ENCODE assay signal across 23 mouse cellular contexts in the genomic region with DNA sequence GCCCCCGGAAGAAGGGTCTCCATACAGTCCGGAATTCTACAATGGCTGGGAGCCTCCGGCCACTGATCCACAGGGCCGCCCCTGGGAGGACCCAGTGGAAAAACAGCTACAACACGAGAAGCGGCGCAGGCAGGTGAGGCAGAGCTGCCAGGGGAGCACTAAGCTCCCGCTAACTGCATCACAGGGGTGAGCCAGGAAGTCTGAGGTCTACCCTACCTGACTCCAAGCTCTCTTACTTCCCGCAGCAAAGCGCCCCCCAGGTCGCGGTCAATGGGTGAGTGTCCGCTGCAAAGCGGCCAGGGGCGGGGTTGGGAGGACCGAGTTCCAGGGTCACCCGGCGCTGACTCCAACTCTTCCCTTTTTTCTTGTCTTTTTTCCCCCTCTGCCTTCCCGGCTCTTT. TPM values are rescaled to one million over a fixed set of nuclear protein-coding genes. Genes with fewer than 3 reads are reported as not detected.
DNase-seq lines count a peak whose midpoint lies in the region; ATAC-seq and TF ChIP-seq lines count a peak whose summit lies in the region.
"Had no signal": no experiment of that assay in that cellular context is flagged by ENCODE, and none has a peak within 500 bp of the region (broad histone marks: within the 10 kb centered on the region; RNA-seq: fewer than 3 reads in every experiment).

No protein-coding gene starts in this region.

- peak overlapping the region; percentile 22; the same call in 1 of the 2 replicates for H3K4me3 ChIP-seq in forebrain, embryonic 10.5 days
- no peak overlapping the region for H3K4me3 ChIP-seq in forebrain, embryonic 11.5 days (ENCODE audit: low read depth, low read length)
- H3K4me3 ChIP-seq in heart, embryonic 14.5 days (ENCODE audit: control insufficient read depth in 1 of 2, insufficient read depth in 1 of 2, low read depth in 1 of 2, low read length in 2 of 2) = peak overlapping the region; percentile 12 to 17; a peak in 3 of 4 replicates
- H3K4me3 ChIP-seq in heart, adult 2 months = no peak overlapping the region
- 0 out of 2 replicates have a peak overlapping the region, but pooled peaks have one; percentile 1 for H3K4me3 ChIP-seq in limb, embryonic 12.5 days (replicated peaks)
- no peak overlapping the region for H3K4me3 ChIP-seq in limb, embryonic 10.5 days
- peak overlapping the region; percentile 16; the same call in 1 of the 2 replicates for H3K4me3 ChIP-seq in embryonic facial prominence, embryonic 10.5 days
- H3K4me3 ChIP-seq: hindbrain, embryonic 15.5 days; limb, embryonic 15.5 days; midbrain, embryonic 12.5 days had no signal

- intact Hi-C loops in heart, adult 2 months (cut with DNase I) = no loop called here

- no peak for TF ChIP-seq EP300 in heart, adult 2 months (IDR thresholded peaks at IDR 0.05; ENCODE audit: insufficient read depth, low read depth, low read length)

- no peak overlapping the region for H3K4me2 ChIP-seq in forebrain, embryonic 11.5 days (ENCODE audit: low read depth, low read length, severe bottlenecking)
- H3K4me2 ChIP-seq in heart, embryonic 14.5 days (ENCODE audit: low read length) = peak overlapping the region; percentile 43
- H3K4me2 ChIP-seq in limb, embryonic 12.5 days = no peak overlapping the region
- H3K4me2 ChIP-seq: hindbrain, embryonic 15.5 days; limb, embryonic 15.5 days; midbrain, embryonic 12.5 days had no signal

- peaks cover 37% of the 10 kb centered on the region for H3K4me1 ChIP-seq in forebrain, embryonic 10.5 days
- peaks cover 9% of the 10 kb centered on the region for H3K4me1 ChIP-seq in forebrain, embryonic 11.5 days (replicated peaks; ENCODE audit: control insufficient read depth, insufficient read depth, low read length)
- peaks cover 10 to 15% of the 10 kb centered on the region in 2 experiments for H3K4me1 ChIP-seq in heart, embryonic 14.5 days (ENCODE audit: control insufficient read depth in 2 of 2, insufficient read depth in 2 of 2, low read length in 2 of 2)
- peaks cover 4% of the 10 kb centered on the region for H3K4me1 ChIP-seq in heart, adult 2 months (ENCODE audit: control insufficient read depth, insufficient read depth, low read length)
- H3K4me1 ChIP-seq in limb, embryonic 12.5 days (replicated peaks) = peaks cover 16% of the 10 kb centered on the region
- peaks cover 27% of the 10 kb centered on the region for H3K4me1 ChIP-seq in limb, embryonic 10.5 days
- peaks cover 33% of the 10 kb centered on the region for H3K4me1 ChIP-seq in embryonic facial prominence, embryonic 10.5 days

- TF ChIP-seq POLR2A in heart, adult 2 months (IDR thresholded peaks at IDR 0.05; ENCODE audit: insufficient read depth, low read depth, low read length) = no peak

- TF ChIP-seq CTCF in heart, adult 2 months (IDR thresholded peaks at IDR 0.05) = no peak

- 10% methylated on average over 19 of the region's 19 CpGs for WGBS in forebrain, embryonic 10.5 days
- WGBS in forebrain, embryonic 11.5 days = 11% methylated on average over 19 of the region's 19 CpGs
- WGBS in heart, embryonic 14.5 days = 5% methylated on average over 19 of the region's 19 CpGs
- WGBS in heart, adult 2 months = 17% methylated on average over 19 of the region's 19 CpGs
- WGBS in limb, embryonic 12.5 days = 10% methylated on average over 19 of the region's 19 CpGs
- 9% methylated on average over 19 of the region's 19 CpGs for WGBS in limb, embryonic 10.5 days
- WGBS in embryonic facial prominence, embryonic 10.5 days = 11% methylated on average over 19 of the region's 19 CpGs

- ATAC-seq in forebrain, embryonic 11.5 days (replicated peaks; ENCODE audit: low FRiP score) = no peak
- no peak for ATAC-seq in heart, embryonic 14.5 days (ENCODE audit: insufficient number of reproducible peaks, insufficient read depth, low FRiP score, low read depth)
- no peak for ATAC-seq in limb, embryonic 12.5 days (ENCODE audit: insufficient number of reproducible peaks, insufficient read depth, low FRiP score, low TSS enrichment, low read depth)
- ATAC-seq: forebrain, postnatal 0 days had no signal

- DNase-seq in forebrain, embryonic 10.5 days (ENCODE audit: extremely low spot score, low spot score) = no peak
- no peak for DNase-seq in forebrain, embryonic 11.5 days (ENCODE audit: low spot score)
- DNase-seq in heart, adult 2 months = no peak
- no peak for DNase-seq in limb, embryonic 10.5 days (ENCODE audit: low spot score)
- DNase-seq in embryonic facial prominence, embryonic 10.5 days (ENCODE audit: low spot score) = no peak
- no peak for DNase-seq in thymus, postnatal 25 days
- DNase-seq: adrenal gland, postnatal 25 days; cerebellum, adult 8-10 months; cerebellum, postnatal 36 days; embryo, embryonic 11 days; forebrain, postnatal 0 days; gastrocnemius, postnatal 14 days; kidney, adult 2 months; kidney, postnatal 36 days; layer of hippocampus, postnatal 36 days; lung, adult 18-20 months; lung, postnatal 10 days; right cerebral cortex, postnatal 14 days had no signal

- no peak overlapping the region for H3K9ac ChIP-seq in forebrain, embryonic 11.5 days (ENCODE audit: low read length)
- peak overlapping the region; percentile 34; the same call in 1 of the 2 replicates for H3K9ac ChIP-seq in heart, embryonic 14.5 days (ENCODE audit: low read length)
- H3K9ac ChIP-seq in heart, adult 2 months (ENCODE audit: low read depth, low read length) = no peak overlapping the region
- no peak overlapping the region for H3K9ac ChIP-seq in limb, embryonic 12.5 days (replicated peaks)
- H3K9ac ChIP-seq: forebrain, postnatal 0 days; hindbrain, embryonic 15.5 days; limb, embryonic 15.5 days; midbrain, embryonic 12.5 days had no signal

- H3K27me3 ChIP-seq in forebrain, embryonic 10.5 days (ENCODE audit: poor library complexity, severe bottlenecking) = peaks cover 85% of the 10 kb centered on the region
- H3K27me3 ChIP-seq in forebrain, embryonic 11.5 days (ENCODE audit: control insufficient read depth, insufficient read depth, low read length) = peaks cover 32% of the 10 kb centered on the region
- peaks cover 41% of the 10 kb centered on the region for H3K27me3 ChIP-seq in heart, embryonic 14.5 days (ENCODE audit: control insufficient read depth, insufficient read depth, low read length)
- no peaks in the 10 kb centered on the region for H3K27me3 ChIP-seq in heart, adult 2 months (ENCODE audit: control insufficient read depth, insufficient read depth, low read length)
- H3K27me3 ChIP-seq in limb, embryonic 12.5 days = peaks cover 79% of the 10 kb centered on the region
- peaks cover 85% of the 10 kb centered on the region for H3K27me3 ChIP-seq in limb, embryonic 10.5 days (ENCODE audit: low read depth, poor library complexity, severe bottlenecking)
- H3K27me3 ChIP-seq in embryonic facial prominence, embryonic 10.5 days (replicated peaks; ENCODE audit: low read depth, poor library complexity, severe bottlenecking) = peaks cover 83% of the 10 kb centered on the region

- no peak overlapping the region for H3K27ac ChIP-seq in forebrain, embryonic 10.5 days
- H3K27ac ChIP-seq in forebrain, embryonic 11.5 days (ENCODE audit: low read depth, low read length) = no peak overlapping the region
- no peak overlapping the region for H3K27ac ChIP-seq in heart, embryonic 14.5 days (replicated peaks in 1 of 2; ENCODE audit: control insufficient read depth in 1 of 2, insufficient read depth in 1 of 2, low read depth in 2 of 2, low read length in 2 of 2)
- no peak overlapping the region for H3K27ac ChIP-seq in heart, adult 2 months
- H3K27ac ChIP-seq in limb, embryonic 12.5 days = no peak overlapping the region
- H3K27ac ChIP-seq in limb, embryonic 10.5 days = no peak overlapping the region
- H3K27ac ChIP-seq in embryonic facial prominence, embryonic 10.5 days (replicated peaks) = no peak overlapping the region
- H3K27ac ChIP-seq: hindbrain, embryonic 15.5 days; limb, embryonic 15.5 days; midbrain, embryonic 12.5 days had no signal

- 0 out of 2 replicates have a peak, but pooled peaks cover 6% of the 10 kb centered on the region for H3K9me3 ChIP-seq in forebrain, embryonic 10.5 days
- no peaks in the 10 kb centered on the region; the same call in 1 of the 2 replicates for H3K9me3 ChIP-seq in forebrain, embryonic 11.5 days (ENCODE audit: control insufficient read depth, low read length)
- no peaks in the 10 kb centered on the region for H3K9me3 ChIP-seq in heart, embryonic 14.5 days (ENCODE audit: control insufficient read depth, low read length)
- H3K9me3 ChIP-seq in limb, embryonic 12.5 days = no peaks in the 10 kb centered on the region
- H3K9me3 ChIP-seq in limb, embryonic 10.5 days (replicated peaks) = no peaks in the 10 kb centered on the region; the same call in 1 of the 2 replicates
- 0 out of 2 replicates have a peak, but pooled peaks cover 2% of the 10 kb centered on the region for H3K9me3 ChIP-seq in embryonic facial prominence, embryonic 10.5 days
- H3K9me3 ChIP-seq: hindbrain, embryonic 15.5 days; limb, embryonic 15.5 days; midbrain, embryonic 12.5 days had no signal

- H3K79me2 ChIP-seq in heart, adult 2 months (replicated peaks; ENCODE audit: control insufficient read depth, insufficient read depth, low read length) = no peaks in the 10 kb centered on the region

- H3K36me3 ChIP-seq in forebrain, embryonic 10.5 days (replicated peaks) = no peaks in the 10 kb centered on the region
- H3K36me3 ChIP-seq in forebrain, embryonic 11.5 days (ENCODE audit: control insufficient read depth, insufficient read depth, low read length) = no peaks in the 10 kb centered on the region
- H3K36me3 ChIP-seq in heart, embryonic 14.5 days (ENCODE audit: control insufficient read depth, insufficient read depth, low read length) = no peaks in the 10 kb centered on the region
- H3K36me3 ChIP-seq in heart, adult 2 months (ENCODE audit: control insufficient read depth, insufficient read depth, low read length) = no peaks in the 10 kb centered on the region
- H3K36me3 ChIP-seq in limb, embryonic 12.5 days = no peaks in the 10 kb centered on the region
- H3K36me3 ChIP-seq in limb, embryonic 10.5 days = no peaks in the 10 kb centered on the region
- no peaks in the 10 kb centered on the region for H3K36me3 ChIP-seq in embryonic facial prominence, embryonic 10.5 days (replicated peaks)
- H3K36me3 ChIP-seq: hindbrain, embryonic 15.5 days; limb, embryonic 15.5 days; midbrain, embryonic 12.5 days had no signal

RNA-seq across cellular contexts. Expression of a gene that starts 13.5 kb away (rescaled TPM):
- 1.3 and 2.4 TPM in 2 replicates for polyA plus RNA-seq in forebrain, embryonic 10.5 days (2016; fragmentation: Nextera tagmentation; extraction: Ambion mirVana)
- polyA plus RNA-seq in forebrain, embryonic 11.5 days (2014; fragmentation: Nextera tagmentation; extraction: Ambion mirVana) = 3.3 and 3.8 TPM in 2 replicates
- 2.1 and 4.7 TPM in 2 replicates for polyA plus RNA-seq in heart, embryonic 14.5 days (2014; fragmentation: Nextera tagmentation; extraction: Ambion mirVana)
- 1 to 10 TPM; 3.3 to 3.5 TPM for total RNA-seq in heart, adult 2 months (2021)
- 0.74 and 0.82 TPM in 2 replicates for polyA plus RNA-seq in heart, adult 2 months (2012; rRNA removed)
- 6.2 and 6.4 TPM in 2 replicates for polyA plus RNA-seq in limb, embryonic 12.5 days (2016; fragmentation: Nextera tagmentation; extraction: Ambion mirVana)
- polyA plus RNA-seq in limb, embryonic 10.5 days (2016; fragmentation: Nextera tagmentation; extraction: Ambion mirVana) = 2.7 and 5.4 TPM in 2 replicates
- 4.8 and 5.3 TPM in 2 replicates for polyA plus RNA-seq in embryonic facial prominence, embryonic 10.5 days (2016; fragmentation: Nextera tagmentation; extraction: Ambion mirVana)

RNA-seq across cellular contexts. Expression of a gene that starts 27.5 kb away (rescaled TPM):
- polyA plus RNA-seq in forebrain, embryonic 10.5 days (2016; fragmentation: Nextera tagmentation; extraction: Ambion mirVana) = 34.2 and 34.8 TPM in 2 replicates
- polyA plus RNA-seq in forebrain, embryonic 11.5 days (2014; fragmentation: Nextera tagmentation; extraction: Ambion mirVana) = 46.8 and 48.6 TPM in 2 replicates
- polyA plus RNA-seq in heart, embryonic 14.5 days (2014; fragmentation: Nextera tagmentation; extraction: Ambion mirVana) = 41.7 and 47.7 TPM in 2 replicates
- 10 to 100 TPM; 62.4 to 67.1 TPM for total RNA-seq in heart, adult 2 months (2021)
- polyA plus RNA-seq in heart, adult 2 months (2012; rRNA removed) = 47.0 and 53.2 TPM in 2 replicates
- polyA plus RNA-seq in limb, embryonic 12.5 days (2016; fragmentation: Nextera tagmentation; extraction: Ambion mirVana) = 65.3 and 70.3 TPM in 2 replicates
- 36.8 and 42.1 TPM in 2 replicates for polyA plus RNA-seq in limb, embryonic 10.5 days (2016; fragmentation: Nextera tagmentation; extraction: Ambion mirVana)
- 35.5 and 40.5 TPM in 2 replicates for polyA plus RNA-seq in embryonic facial prominence, embryonic 10.5 days (2016; fragmentation: Nextera tagmentation; extraction: Ambion mirVana)

RNA-seq across cellular contexts. Expression of a gene that starts 28.5 kb away (rescaled TPM):
- polyA plus RNA-seq in forebrain, embryonic 10.5 days (2016; fragmentation: Nextera tagmentation; extraction: Ambion mirVana) = 34.6 and 36.3 TPM in 2 replicates
- polyA plus RNA-seq in forebrain, embryonic 11.5 days (2014; fragmentation: Nextera tagmentation; extraction: Ambion mirVana) = 28.4 and 31.0 TPM in 2 replicates
- 29.5 and 30.7 TPM in 2 replicates for polyA plus RNA-seq in heart, embryonic 14.5 days (2014; fragmentation: Nextera tagmentation; extraction: Ambion mirVana)
- total RNA-seq in heart, adult 2 months (2021) = 10 to 100 TPM; 31.0 to 34.1 TPM
- 25.1 and 42.5 TPM in 2 replicates for polyA plus RNA-seq in heart, adult 2 months (2012; rRNA removed)
- polyA plus RNA-seq in limb, embryonic 12.5 days (2016; fragmentation: Nextera tagmentation; extraction: Ambion mirVana) = 29.7 and 29.8 TPM in 2 replicates
- polyA plus RNA-seq in limb, embryonic 10.5 days (2016; fragmentation: Nextera tagmentation; extraction: Ambion mirVana) = 31.9 and 35.0 TPM in 2 replicates
- polyA plus RNA-seq in embryonic facial prominence, embryonic 10.5 days (2016; fragmentation: Nextera tagmentation; extraction: Ambion mirVana) = 35.5 and 36.9 TPM in 2 replicates

RNA-seq across cellular contexts. Expression of a gene that starts 42.2 kb away (rescaled TPM):
- 4.3 and 4.5 TPM in 2 replicates for polyA plus RNA-seq in forebrain, embryonic 10.5 days (2016; fragmentation: Nextera tagmentation; extraction: Ambion mirVana)
- 4.2 and 5.6 TPM in 2 replicates for polyA plus RNA-seq in forebrain, embryonic 11.5 days (2014; fragmentation: Nextera tagmentation; extraction: Ambion mirVana)
- polyA plus RNA-seq in heart, embryonic 14.5 days (2014; fragmentation: Nextera tagmentation; extraction: Ambion mirVana) = 479 and 551 TPM in 2 replicates
- total RNA-seq in heart, adult 2 months (2021) = 10 to 100 TPM; 15.6 to 19.7 TPM
- 9.2 and 12.1 TPM in 2 replicates for polyA plus RNA-seq in heart, adult 2 months (2012; rRNA removed)
- 186 and 195 TPM in 2 replicates for polyA plus RNA-seq in limb, embryonic 12.5 days (2016; fragmentation: Nextera tagmentation; extraction: Ambion mirVana)
- 4.1 and 15.3 TPM in 2 replicates for polyA plus RNA-seq in limb, embryonic 10.5 days (2016; fragmentation: Nextera tagmentation; extraction: Ambion mirVana)
- 8.3 and 10.4 TPM in 2 replicates for polyA plus RNA-seq in embryonic facial prominence, embryonic 10.5 days (2016; fragmentation: Nextera tagmentation; extraction: Ambion mirVana)

RNA-seq across cellular contexts. Expression of a gene that starts 50.1 kb away (rescaled TPM):
- 1.8 and 1.9 TPM in 2 replicates for polyA plus RNA-seq in forebrain, embryonic 10.5 days (2016; fragmentation: Nextera tagmentation; extraction: Ambion mirVana)
- polyA plus RNA-seq in forebrain, embryonic 11.5 days (2014; fragmentation: Nextera tagmentation; extraction: Ambion mirVana) = 1.8 and 2.4 TPM in 2 replicates
- polyA plus RNA-seq in heart, embryonic 14.5 days (2014; fragmentation: Nextera tagmentation; extraction: Ambion mirVana) = 2,958 and 3,056 TPM in 2 replicates
- over 10,000 TPM in 1 of 2 experiments, 1,000 to 10,000 TPM in 1; 9,834 to 11,008 TPM for total RNA-seq in heart, adult 2 months (2021)
- 13,898 and 21,553 TPM in 2 replicates for polyA plus RNA-seq in heart, adult 2 months (2012; rRNA removed)
- polyA plus RNA-seq in limb, embryonic 12.5 days (2016; fragmentation: Nextera tagmentation; extraction: Ambion mirVana) = 4.3 and 5.7 TPM in 2 replicates
- 2.6 and 3.1 TPM in 2 replicates for polyA plus RNA-seq in limb, embryonic 10.5 days (2016; fragmentation: Nextera tagmentation; extraction: Ambion mirVana)
- 2.7 and 3.6 TPM in 2 replicates for polyA plus RNA-seq in embryonic facial prominence, embryonic 10.5 days (2016; fragmentation: Nextera tagmentation; extraction: Ambion mirVana)

Comparison
In these comparisons a context has a peak if more than half of its experiments do, and no peak if none do; other contexts are left out.
1. H3K4me3 ChIP-seq: peak in forebrain, embryonic 10.5 days (single experiment), heart, embryonic 14.5 days (2 of 2), limb, embryonic 12.5 days (single experiment) and embryonic facial prominence, embryonic 10.5 days (single experiment); none in forebrain, embryonic 11.5 days (single experiment), heart, adult 2 months (single experiment) and limb, embryonic 10.5 days (single experiment).